Mouse (Mus musculus) regulatory T cell (primary cell): Measurements from ENCODE around the gene Fam163a.

Source experiments
- in situ Hi-C: fragments of 300-600 bp; cut with MboI, MseI; formaldehyde crosslinking; loops from one replicate; pipeline ENCODE4 v1.15.1; 2025; ENCODE audit warnings: high pct_unique_total_duplicates

Gene Fam163a

DNA sequence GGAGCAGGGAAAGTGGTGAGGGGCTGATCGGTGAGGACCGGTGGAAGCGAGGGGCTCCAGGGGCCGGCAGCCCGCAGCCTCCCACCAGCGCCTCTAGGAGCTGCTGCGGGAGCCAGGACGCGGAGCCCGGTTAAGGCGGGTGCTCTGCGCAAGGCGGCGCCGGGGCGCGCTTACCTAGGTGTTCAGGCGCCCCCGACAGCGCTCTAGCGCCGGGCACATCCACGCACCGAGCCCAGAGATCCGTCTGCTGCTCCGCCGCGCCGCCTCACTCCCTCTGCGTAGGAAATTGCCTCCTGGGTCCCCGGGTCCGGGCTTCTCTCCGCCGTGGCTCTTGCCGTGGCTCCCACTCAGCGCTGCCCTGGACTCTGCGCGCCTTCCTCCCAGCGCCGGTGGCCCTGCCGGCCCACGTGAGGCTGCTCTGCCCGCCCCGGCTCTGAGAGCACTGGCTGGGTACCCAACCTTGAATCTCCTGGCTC lies at the start of gene Fam163a:
Fam163a (minus strand) TSS at position 371 of the 476 bp plus-strand sequence.
- in situ Hi-C loops, result no loop called here

DNA sequence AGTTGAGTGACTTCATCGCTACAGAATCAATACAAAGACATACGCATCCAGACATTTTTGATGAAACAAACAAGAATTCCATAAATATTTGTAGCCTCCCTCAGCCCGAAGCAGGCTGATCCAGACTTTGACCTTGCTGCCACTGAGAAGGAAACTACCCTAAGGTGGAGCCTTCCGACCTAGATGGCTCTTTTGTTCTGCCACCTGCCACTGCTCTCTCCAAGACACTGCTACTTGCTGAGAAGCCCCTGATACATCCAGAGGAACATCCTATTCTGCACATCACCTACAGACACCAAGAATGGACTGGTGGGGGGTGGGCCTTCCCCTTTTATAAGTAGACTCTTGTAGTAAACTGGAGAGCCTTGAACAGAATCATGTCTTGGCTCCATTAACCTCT lies 46.3 kb upstream of the Fam163a start:
- in situ Hi-C loops, result loop anchor here (25.0 kb wide), 1 partner anchor 811 kb away; no protein-coding TSS in a partner anchor

DNA sequence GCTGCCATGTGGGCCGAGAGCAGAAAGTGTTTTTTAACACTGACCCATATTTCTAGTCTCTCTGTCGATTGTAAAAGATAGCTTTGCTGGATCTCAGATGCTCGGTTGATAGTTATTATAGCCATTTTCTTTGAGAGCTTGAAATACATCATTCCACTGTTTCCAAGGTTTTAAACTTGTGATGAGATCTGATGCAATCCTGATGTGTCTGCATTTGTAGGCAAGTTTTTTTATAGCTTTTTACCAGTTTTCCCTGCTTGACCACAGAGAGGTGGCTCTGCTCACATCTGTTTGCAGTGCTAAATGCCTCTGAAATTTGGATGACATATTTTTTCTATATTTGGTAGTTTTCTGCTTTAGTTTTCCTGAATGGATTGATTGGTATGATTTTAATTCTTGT lies 43.1 kb upstream of the Fam163a start:
- in situ Hi-C loops, result no loop called here

DNA sequence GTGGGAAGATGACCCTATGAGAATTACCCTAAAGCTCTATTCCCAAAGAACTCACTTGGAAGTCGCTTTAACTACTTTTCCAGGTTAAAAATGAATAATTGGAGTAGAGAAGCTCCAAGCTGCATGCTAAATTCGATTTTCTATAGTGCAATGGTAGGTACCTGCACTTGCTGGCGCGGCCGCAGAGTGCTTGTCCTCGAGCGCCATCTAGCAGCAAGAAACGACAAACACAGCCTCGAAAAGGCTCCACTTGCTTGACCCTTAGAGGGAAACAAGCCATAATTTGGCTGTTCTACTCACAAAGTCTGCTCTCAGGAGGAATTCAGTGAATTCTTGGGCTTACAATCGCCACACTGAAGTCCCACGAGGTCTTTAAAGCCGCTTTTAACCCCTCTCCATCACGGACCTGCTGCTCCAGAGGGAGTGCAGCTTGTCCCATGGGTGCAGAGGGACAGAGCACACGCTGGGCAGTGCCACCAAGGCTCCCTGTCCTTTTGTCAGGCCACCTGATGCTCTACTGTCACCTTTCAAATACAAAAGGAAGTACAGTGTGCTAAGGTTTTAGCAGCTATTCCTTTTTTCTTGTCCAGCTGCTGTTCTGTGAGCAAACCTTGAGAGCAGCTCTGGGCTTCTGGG lies 37.0 kb upstream of the Fam163a start:
- in situ Hi-C loops, result loop anchor here (5.0 kb wide), 1 partner anchor 155 kb away; no protein-coding TSS in a partner anchor

DNA sequence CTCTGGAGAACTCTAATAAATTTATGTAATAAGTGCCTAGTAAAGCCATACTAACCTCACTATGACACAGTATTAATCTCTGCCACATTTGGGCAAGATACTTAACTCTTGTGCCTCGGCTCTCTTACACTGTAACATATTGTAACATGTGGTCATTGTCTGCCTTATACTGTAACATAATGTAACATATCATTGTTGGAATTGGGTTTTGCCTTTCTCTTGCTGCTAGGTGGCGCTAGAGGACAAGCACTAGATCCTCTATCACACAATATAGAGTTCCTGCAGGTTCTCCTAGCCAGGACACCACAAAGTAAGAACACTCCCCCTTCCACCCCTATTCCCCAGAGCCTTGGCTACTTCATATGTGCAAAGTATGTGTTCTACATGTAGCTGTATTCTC lies 36.2 kb upstream of the Fam163a start:
- in situ Hi-C loops, result loop anchor here (5.0 kb wide), 1 partner anchor 154 kb away; no protein-coding TSS in a partner anchor

DNA sequence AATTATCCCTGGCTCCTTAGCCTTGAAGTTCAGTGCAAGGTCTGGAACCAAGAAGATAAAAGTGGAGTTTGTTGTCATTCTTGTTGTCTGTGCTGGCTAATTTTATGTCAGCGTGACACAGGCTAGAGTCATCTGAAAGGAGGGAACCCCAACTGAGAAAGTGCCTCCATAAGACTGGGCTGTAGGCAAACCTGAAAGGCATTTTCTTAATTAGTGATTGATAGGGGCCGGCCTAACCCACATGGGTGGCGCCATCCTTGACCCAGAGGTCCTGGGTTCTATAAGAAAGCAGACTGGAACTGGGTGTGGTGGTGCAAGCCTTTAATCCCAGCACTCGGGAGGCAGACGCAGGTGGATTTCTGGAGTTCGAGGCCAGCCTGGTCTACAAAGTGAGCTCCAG lies 26.3 kb upstream of the Fam163a start:
- in situ Hi-C loops, result no loop called here

DNA sequence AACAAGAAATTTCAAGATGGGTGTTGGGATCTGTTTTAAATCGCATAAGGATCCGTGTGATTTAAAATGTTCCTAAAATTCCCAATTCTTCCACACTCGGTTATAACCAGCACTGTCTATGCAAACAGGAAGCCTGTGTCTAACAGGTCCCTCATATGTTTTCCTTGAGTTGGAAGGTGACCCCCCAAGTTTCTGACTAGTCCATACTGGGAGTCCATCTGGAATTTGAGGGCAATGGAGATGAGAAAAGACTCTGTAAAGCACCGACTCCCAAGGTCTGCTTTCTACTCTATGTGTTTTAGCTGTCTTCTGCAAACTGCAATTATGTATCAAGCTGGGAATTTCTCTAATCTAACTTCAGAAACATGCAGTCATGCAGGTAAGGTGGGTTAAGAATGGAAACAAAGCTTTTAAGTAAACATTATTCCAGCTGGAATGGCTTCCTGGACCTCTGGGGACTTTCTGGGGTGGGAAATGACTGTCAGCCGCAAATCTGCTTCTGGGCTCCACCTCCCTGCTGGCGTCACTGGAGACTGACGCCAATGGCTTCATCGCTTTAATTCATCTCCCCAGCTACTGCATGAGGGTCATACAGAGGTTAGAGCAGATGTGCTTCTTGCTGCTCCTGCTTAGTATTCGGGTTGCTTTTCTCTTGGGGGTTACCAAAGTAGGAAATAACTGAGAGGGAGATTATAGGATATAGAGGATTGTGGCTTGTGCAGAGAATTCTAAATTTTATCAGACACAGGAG lies 25.7 kb upstream of the Fam163a start:
- in situ Hi-C loops, result no loop called here

DNA sequence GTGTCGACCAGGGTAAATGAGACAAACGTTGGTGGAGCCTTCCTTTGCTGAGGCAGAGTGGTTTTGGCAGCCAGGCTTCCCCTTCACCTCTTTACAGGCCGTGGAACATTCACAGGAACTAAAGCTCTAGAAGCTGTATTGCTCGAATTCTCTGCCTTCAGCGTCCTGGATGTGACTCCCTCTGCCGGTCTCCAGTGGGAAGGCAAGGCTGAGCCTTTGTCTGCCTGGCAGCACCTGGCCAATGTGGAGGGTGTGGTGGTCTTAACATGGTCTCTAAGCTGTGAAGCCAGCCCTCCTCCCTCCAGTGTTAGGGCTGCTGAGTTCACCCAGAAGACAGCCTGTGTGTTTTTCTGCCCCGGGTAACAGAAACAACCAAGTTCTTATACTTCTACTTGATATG lies 24.6 kb upstream of the Fam163a start:
- in situ Hi-C loops, result no loop called here

DNA sequence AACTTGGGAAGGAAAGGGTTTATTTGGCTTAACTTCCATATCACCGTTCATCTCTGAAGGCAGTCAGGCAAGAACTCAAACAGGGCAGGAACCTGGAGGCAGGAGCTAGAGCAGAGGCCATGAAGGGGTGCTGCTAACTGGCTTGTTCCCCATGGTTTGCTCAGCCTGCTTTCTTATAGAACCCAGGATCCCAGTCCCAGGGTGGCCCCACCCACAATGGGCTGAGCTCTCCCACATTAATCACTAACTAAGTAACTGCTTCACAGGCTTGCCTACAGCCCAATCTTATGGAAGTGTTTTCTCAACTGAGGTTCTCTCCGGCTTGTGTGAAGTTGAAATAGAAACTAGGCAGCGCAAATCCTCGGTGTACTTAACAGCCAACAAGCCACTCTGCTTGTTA lies 23.9 kb upstream of the Fam163a start:
- in situ Hi-C loops, result no loop called here

DNA sequence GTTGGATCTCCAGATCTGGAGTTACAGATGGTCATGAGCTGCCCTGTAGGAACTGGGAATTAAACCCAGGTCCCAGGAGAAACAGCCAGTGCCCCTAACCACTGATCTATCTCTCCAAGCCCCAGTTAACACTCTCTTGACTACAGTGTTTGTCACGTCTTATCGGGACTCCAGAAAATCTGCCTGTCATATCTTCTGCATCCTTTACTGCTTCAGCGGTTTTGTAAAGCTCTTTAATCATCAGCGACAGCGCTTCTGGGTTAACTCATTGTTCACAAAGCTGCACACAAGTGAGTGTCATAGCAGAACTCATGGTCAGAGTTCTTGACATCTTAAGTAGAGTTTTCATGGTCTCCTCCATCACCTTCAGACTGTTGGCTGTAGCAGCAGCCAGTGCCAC lies 22.1 kb upstream of the Fam163a start:
- in situ Hi-C loops, result no loop called here

DNA sequence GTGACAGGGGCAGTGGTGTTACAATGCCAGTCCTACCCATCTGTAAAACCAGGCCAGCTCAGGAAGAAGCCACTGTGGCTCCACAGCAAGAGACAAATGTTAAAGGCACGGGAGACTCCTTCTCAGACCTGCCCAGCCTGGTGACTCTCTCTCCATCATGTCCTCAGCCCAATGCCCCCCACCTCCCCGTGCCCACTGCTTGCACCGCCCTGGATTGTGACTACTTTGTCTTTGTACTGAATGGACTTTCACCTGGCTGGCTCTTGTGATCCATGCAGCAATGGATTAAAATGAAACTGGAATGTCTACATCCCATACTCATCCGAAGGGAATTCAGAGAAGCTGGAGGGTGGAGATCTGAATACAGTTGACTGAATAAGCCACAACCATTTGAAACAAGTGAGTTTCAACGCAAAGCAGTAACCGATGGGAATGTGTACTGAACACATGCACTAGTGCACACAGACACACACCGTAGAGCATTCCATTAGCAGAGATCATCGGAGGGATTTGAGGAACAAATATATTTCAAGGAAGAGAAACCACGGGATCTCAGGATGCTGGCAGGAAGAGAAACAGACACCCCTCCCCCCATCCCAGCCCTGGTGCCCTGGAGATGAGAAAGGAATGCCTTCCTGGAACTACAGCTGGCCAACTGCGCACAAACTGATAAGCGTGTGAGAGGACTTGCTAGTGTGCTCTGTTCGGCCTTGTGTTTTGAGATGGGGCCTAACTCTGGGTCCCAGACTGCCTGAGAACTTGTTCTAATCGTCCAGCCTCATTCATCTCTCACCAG lies 17.6 kb upstream of the Fam163a start:
- in situ Hi-C loops, result no loop called here

DNA sequence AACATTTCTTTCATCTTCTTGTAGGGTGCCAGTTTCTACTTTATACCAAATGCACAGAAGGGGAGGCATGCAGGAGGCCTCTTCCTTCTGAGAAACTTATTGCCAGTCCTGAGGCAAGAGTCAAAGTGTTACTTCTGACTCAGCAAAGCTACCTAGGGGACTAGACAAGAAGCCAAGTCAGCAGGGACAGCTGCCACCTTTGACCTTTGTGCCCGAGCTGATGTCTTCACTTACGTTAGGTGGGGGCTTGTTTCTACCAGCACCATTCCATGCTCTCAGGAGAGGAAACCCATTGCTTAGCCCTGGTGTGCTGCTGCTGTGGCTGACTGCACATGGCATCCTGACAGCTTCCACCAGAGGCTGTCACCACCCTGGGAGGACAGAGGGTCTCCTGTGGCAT lies 16.5 kb upstream of the Fam163a start:
- in situ Hi-C loops, result no loop called here

DNA sequence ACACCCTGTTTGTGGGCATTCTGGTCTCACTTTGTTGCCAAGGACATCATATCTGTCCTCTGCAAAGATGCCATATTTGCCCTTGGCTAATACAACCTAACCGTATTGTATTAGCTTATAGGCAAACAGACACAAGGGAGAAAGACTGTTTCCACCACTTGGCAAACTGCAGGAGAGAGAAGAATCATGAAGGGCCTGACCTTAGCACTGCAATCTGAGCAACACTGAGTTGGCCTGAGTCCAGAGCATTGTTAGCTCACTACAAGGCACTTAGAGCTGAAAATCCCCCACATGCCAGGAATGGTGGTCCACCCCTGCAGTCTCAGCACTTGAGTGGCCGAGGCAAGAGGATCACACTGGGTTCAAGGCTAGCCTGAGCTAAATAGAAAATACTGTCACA lies 13.7 kb upstream of the Fam163a start:
- in situ Hi-C loops, result no loop called here

DNA sequence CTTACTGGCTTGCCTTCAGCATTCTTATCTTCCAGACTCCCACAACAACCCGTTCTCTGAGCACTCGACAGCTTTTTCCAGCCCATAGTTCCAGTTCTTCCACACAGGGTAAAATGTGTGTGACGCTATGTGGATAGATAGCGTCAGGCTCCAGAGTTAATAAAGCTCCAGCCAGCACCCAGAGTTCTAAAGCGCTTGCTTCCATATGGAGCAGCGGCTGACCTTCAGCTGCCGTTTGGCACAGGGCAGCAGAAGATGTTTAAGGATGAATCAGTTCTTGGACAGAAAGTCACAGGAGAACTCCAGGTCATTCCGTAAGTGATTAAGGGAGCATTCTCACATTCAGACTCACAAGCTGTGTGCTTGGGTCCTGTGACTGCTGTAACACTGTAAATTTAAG lies 13.1 kb upstream of the Fam163a start:
- in situ Hi-C loops, result no loop called here

DNA sequence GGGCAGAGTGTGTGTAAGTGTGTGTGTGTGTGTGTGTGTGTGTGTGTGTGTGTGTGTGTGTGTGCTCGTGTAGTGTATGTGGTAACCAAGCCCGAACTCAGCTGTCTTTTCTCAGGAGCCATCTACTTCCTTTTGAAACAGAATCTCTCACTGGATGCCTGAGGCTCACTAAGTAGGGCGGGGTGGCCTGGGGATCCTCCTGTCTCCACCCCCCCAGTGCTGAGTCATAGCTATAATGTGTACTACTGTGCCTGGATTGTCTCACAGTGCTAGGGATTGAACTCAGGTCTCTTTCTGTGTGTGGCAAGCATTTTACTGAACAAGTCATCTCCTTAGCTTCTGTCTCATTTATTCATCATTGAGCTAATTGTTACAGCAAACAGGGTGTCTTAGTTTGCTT lies 12.6 kb upstream of the Fam163a start:
- in situ Hi-C loops, result no loop called here

DNA sequence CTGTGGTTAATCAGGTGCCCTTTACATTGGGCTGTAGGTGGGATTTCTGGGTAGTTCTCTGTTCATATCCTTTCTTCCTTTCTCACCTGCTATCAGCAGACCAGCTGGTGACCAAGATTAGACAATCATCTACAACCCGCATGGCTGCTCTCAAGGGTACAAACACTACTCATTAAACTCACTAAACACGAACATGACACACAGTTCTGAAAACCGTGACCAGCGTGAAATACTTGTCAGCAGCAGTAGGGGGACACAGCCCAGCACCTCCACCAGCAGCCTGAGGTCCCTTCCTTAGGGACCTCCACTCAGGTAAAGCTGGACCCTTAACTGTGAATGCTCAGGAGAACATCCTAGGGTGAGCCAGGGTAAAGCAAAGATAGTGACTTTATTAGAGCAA lies 11.4 kb upstream of the Fam163a start:
- in situ Hi-C loops, result no loop called here

DNA sequence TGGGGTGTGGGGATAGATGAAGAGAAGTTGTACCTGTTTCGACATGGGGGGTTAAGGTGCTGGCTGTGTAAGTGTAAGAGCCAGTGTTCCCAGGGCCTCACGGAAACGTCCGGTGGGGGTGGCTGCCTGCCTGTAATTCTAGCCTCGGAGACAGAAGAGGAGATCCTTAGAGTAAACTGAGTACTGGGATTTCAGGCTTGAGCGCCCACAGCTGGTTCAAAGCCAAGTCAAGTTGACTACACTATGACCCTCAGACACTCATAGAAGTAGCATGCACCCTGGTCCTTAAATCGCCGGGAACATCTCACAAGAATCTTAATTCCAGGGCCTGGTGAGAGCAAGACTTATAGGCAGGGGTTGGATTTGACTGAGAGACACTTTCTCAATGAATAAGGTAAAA lies 9.8 kb upstream of the Fam163a start:
- in situ Hi-C loops, result no loop called here

DNA sequence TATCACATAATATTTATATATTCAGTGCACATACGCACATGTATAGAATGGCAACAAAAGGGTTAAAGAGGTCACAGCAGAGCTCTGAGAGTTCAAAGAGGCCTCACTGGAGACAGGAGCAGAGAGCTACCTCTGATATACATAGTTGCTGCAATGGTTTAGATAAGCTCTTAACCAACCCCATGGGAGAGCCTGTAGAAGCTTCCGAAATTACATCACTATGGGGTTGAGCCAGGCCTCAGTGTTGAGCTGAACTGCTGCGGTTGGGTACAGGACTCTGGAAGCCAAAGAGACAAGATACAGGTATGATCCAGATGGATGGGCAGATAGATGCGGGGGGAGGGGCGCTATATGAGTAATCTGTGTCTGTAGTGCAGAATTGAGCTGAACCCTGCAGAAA lies 8.1 kb upstream of the Fam163a start:
- in situ Hi-C loops, result no loop called here

DNA sequence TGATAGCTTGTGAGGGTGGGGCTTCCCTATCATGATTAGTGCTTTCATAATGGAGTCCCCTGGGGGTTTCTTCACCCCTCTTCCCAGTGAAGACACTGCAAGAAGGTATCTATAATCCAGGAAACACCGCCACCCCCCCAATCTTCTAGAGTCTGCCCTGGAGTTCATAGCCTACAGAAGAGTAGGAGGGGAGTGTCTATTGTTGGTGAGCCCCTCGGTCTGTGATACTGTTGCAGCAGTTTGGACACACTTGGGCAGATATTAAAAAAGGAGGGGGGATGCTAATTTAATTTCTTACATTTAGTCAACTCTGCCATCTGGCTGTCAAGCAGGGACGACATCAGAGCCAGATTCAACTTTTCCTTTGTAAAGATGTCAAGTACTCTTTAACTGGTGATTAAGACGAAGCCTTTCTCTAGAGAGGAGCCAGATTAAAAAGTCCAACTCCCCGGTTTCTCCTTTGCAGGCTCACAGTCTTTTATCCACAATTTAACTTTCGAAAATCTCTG lies 7.0 kb upstream of the Fam163a start:
- in situ Hi-C loops, result no loop called here

DNA sequence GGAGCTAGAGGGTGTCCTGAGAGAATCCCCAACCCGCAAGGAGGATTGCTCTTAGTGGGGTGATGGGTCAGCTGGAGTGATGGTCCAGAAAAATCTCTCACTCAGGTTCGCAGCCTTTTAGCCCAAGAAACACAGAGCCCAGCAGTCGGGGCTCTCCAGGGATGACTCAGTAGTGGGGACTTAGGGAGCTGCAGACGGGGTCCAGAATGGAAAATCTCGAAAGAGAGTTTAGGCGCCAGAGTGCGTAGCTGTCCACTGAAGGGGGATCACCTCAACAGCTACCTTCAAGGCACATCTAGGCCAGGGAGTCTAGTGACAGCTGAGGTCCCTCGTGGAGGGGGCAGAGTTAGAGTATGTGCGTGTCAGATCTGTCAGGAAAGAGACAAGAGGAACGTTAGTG lies 338 bp upstream of the Fam163a start:
- in situ Hi-C loops, result no loop called here

DNA sequence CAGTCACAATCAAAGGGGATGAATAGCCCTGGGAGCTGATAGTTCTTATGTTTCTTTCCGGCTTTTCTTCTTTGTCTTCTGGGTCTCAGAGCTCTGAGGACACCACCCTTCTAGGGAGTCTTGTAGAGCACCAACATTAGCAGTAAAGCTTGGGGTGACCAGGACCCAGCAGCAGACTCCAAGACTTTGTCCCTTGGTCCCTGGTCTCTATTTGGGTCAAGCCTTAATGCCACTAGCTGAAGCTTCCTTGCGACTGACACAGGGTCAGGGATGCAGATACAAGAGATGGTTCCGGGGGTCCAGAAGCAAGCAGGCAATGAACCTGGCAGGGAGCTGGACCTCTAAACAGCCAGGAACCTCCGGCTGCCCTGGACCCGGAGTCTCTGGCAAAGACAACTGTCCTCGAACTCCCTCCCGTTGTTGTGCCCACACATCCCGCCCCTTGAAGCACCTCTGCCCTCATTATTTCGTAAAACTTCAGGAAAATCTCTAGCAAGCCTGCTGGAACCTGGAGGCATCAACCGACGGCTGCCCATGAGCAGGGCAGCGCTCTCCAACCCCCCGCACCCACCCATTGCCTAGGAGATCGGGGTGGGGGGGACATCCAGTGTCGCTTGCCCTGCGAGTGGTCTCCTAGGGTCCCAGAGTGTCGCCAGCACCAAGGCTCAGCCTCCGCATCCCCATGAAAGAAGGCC lies 718 bp downstream of the Fam163a start:
- in situ Hi-C loops, result no loop called here

DNA sequence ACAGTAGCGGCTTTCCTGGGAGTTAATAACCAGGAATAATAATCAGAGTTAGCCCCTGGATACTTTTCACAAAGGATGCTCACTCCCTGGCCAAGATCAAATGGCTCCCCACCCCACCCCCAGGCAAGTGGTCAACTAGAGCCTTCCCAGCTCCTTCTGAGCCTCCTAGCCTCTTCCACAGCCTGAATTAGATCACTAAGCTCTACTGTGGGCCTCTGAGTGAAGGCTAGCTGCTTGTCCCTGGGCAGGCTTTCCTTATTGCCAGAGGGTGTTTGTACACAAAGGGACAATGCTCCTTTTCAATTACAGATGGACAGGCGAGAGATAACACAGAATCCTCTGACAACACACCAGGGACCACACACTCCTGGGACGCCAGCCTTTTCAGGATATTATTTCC lies 2.2 kb downstream of the Fam163a start:
- in situ Hi-C loops, result no loop called here
